Mouse (Mus musculus): ENCODE measurements around the gene Klf11. TPM values are rescaled to one million over a fixed set of nuclear protein-coding genes. Genes with fewer than 3 reads are reported as not detected.

Gene Klf11
- polyA plus RNA-seq, 1 experiment from 2014 or later = 16.0 TPM

Other genes with a start within 250 kb of the Klf11 start
- 30.0 and 33.2 TPM in 2 replicates for gene Taf1b, start 152.9 kb upstream of the Klf11 start, polyA plus RNA-seq (2014; fragmentation: Nextera tagmentation; extraction: Ambion mirVana)
- 0.51 and 0.61 TPM in 2 replicates for gene Grhl1, start 79.0 kb upstream of the Klf11 start, polyA plus RNA-seq (2014; fragmentation: Nextera tagmentation; extraction: Ambion mirVana)
- 0.62 and 1.3 TPM in 2 replicates for gene Cys1, start 30.5 kb downstream of the Klf11 start, polyA plus RNA-seq (2014; fragmentation: Nextera tagmentation; extraction: Ambion mirVana)
- gene Rrm2, start 57.0 kb downstream of the Klf11 start, polyA plus RNA-seq (2014; fragmentation: Nextera tagmentation; extraction: Ambion mirVana) = 389 and 409 TPM in 2 replicates
- 51.0 and 60.9 TPM in 2 replicates for gene Mboat2, start 179.6 kb downstream of the Klf11 start, polyA plus RNA-seq (2014; fragmentation: Nextera tagmentation; extraction: Ambion mirVana)

Measured in neural tube, embryonic 11.5 days (tissue).